Mouse (Mus musculus) kidney, embryonic 14.5 days (tissue): ENCODE measurements around the gene Cnnm4. TPM values are rescaled to one million over a fixed set of nuclear protein-coding genes. Genes with fewer than 3 reads are reported as not detected.
A peak's percentile ranks its signal among the peaks of the same experiment; 100 is the strongest.

Experiments
- ATAC-seq: fragments of 200-750 bp; cut with Nextera tagmentation; 2 replicates; pipeline ENCODE4 v1.8.0; 2017; ENCODE audit warnings: moderate number of reproducible peaks, mild to moderate bottlenecking, moderate TSS enrichment, moderate library complexity; ENCODE audit not compliant: low FRiP score, low TSS enrichment
- H3K27ac ChIP-seq: fragments of 300-500 bp; sonication (generic); 2 replicates; pipeline ENCODE4 v1.5.1; 2014; ENCODE audit warnings: low read depth, mild to moderate bottlenecking, low read length, moderate library complexity, mixed read lengths
- H3K27me3 ChIP-seq: fragments of 300-500 bp; sonication (generic); 2 replicates; pipeline ENCODE4 v1.6.1; 2014; ENCODE audit warnings: mild to moderate bottlenecking, low read length; ENCODE audit not compliant: control insufficient read depth, insufficient read depth
- H3K36me3 ChIP-seq: fragments of 300-500 bp; sonication (generic); 2 replicates; pipeline ENCODE4 v1.6.1; 2014; ENCODE audit warnings: low read length, mixed read lengths; ENCODE audit not compliant: control insufficient read depth, insufficient read depth
- H3K4me1 ChIP-seq: fragments of 300-500 bp; sonication (generic); 2 replicates; pipeline ENCODE4 v1.6.1; 2014; ENCODE audit warnings: low read length, mixed read lengths; ENCODE audit not compliant: control insufficient read depth, insufficient read depth
- H3K4me2 ChIP-seq: fragments of 300-500 bp; sonication (generic); replicated peaks from 2 replicates; pipeline ENCODE4 v1.6.1; 2014; ENCODE audit warnings: low read depth, mild to moderate bottlenecking, low read length
- H3K4me3 ChIP-seq: fragments of 300-500 bp; sonication (generic); 2 replicates; pipeline ENCODE4 v1.5.1; 2014; ENCODE audit warnings: mild to moderate bottlenecking, low read length
- H3K9ac ChIP-seq: fragments of 300-500 bp; sonication (generic); 2 replicates; pipeline ENCODE4 v1.6.1; 2014; ENCODE audit warnings: low read depth, mild to moderate bottlenecking, low read length, moderate library complexity
- H3K9me3 ChIP-seq: fragments of 300-500 bp; sonication (generic); 2 replicates; pipeline ENCODE4 v1.6.1; 2016; ENCODE audit warnings: low read length; ENCODE audit not compliant: control insufficient read depth
- WGBS: fragments of 180-500 bp; shearing (Covaris S2); extraction: QIAGEN DNeasy Blood & Tissue Kit; methylation state at CpG from one replicate; pipeline ENCODE4 v1.1.7; 2014; 5-methylcytosine and 5-hydroxymethylcytosine counted together
- polyA plus RNA-seq: library from polyadenylated mRNA; unstranded; fragments of >200 nt; fragmentation: Nextera tagmentation; extraction: Ambion mirVana; gene quantifications from 2 replicates; pipeline ENCODE4 v1.2.1, GENCODE M21; 2014

Cnnm4 gene
- polyA plus RNA-seq, 1 experiment from 2014 or later, result 13.1 TPM

GRCm38 (mm10) chr1:36465641-36466160, 5.7 kb upstream of the Cnnm4 start:
- no peak overlapping the region for H3K27ac ChIP-seq
- H3K4me2 ChIP-seq, result no peak overlapping the region
- H3K9me3 ChIP-seq, result no peaks in the 10 kb centered on the region
- H3K4me3 ChIP-seq, result no peak overlapping the region
- H3K9ac ChIP-seq, result no peak overlapping the region
- H3K4me1 ChIP-seq, result no peaks in the 10 kb centered on the region
- 80% methylated on average over 4 of the region's 4 CpGs for WGBS
- no peaks in the 10 kb centered on the region for H3K27me3 ChIP-seq
- no peaks in the 10 kb centered on the region for H3K36me3 ChIP-seq
- ATAC-seq, result no peak

GRCm38 (mm10) chr1:36467446-36467845, 4.0 kb upstream of the Cnnm4 start:
- ATAC-seq, result no peak
- WGBS, result 47% methylated on average over 5 of the region's 5 CpGs

GRCm38 (mm10) chr1:36469811-36470444, 1.5 kb upstream of the Cnnm4 start:
- Histone ChIP-seq H3K27me3 (no peaks in the 10 kb centered on the region), H3K9ac (no peak overlapping the region), H3K4me1 (peaks cover 29% of the 10 kb centered on the region), H3K36me3 (no peaks in the 10 kb centered on the region), H3K27ac (no peak overlapping the region), H3K4me2 (no peak overlapping the region), H3K9me3 (no peaks in the 10 kb centered on the region), H3K4me3 (no peak overlapping the region)
- ATAC-seq, result no peak
- 52% methylated on average over 2 of the region's 2 CpGs for WGBS

More at GRCm38 (mm10) chr1:36467446-36467845, 4.0 kb upstream of the Cnnm4 start:
- Histone ChIP-seq H3K4me3 (no peak overlapping the region), H3K27ac (no peak overlapping the region), H3K9me3 (no peaks in the 10 kb centered on the region), H3K4me2 (no peak overlapping the region), H3K27me3 (no peaks in the 10 kb centered on the region), H3K36me3 (no peaks in the 10 kb centered on the region), H3K9ac (no peak overlapping the region), H3K4me1 (peaks cover 5% of the 10 kb centered on the region; the same call in 1 of the 2 replicates)

- no peaks in the 10 kb centered on the region for H3K36me3 ChIP-seq
- peak overlapping the region; percentile 82 for H3K4me2 ChIP-seq
- no peak overlapping the region; the same call in 1 of the 2 replicates for H3K27ac ChIP-seq
- no peaks in the 10 kb centered on the region for H3K27me3 ChIP-seq
- peak overlapping the region; percentile 66 for H3K9ac ChIP-seq
- 13% methylated on average over 18 of the region's 18 CpGs for WGBS
- H3K4me1 ChIP-seq, result peaks cover 44% of the 10 kb centered on the region
- no peaks in the 10 kb centered on the region for H3K9me3 ChIP-seq
- ATAC-seq, result no peak
- H3K4me3 ChIP-seq, result peak overlapping the region; percentile 72
These were observed 653 bp downstream of the Cnnm4 start for GRCm38 (mm10) chr1:36472106-36472440.

GRCm38 (mm10) chr1:36473211-36473780, 1.9 kb downstream of the Cnnm4 start:
- Histone ChIP-seq H3K4me1 (peaks cover 50% of the 10 kb centered on the region), H3K36me3 (no peaks in the 10 kb centered on the region), H3K9me3 (no peaks in the 10 kb centered on the region), H3K27ac (no peak overlapping the region), H3K9ac (peak overlapping the region; percentile 32; the same call in 1 of the 2 replicates), H3K27me3 (no peaks in the 10 kb centered on the region), H3K4me3 (peak overlapping the region; percentile 9; the same call in 1 of the 2 replicates), H3K4me2 (peak overlapping the region; percentile 82)
- ATAC-seq, result no peak
- 60% methylated on average over 10 of the region's 10 CpGs for WGBS

- WGBS, result 38% methylated on average over 3 of the region's 3 CpGs
- H3K4me2 ChIP-seq, result peak overlapping the region; percentile 82
- no peaks in the 10 kb centered on the region for H3K9me3 ChIP-seq
- H3K4me3 ChIP-seq, result no peak overlapping the region
- H3K4me1 ChIP-seq, result peaks cover 55% of the 10 kb centered on the region
- ATAC-seq, result no peak
- no peak overlapping the region for H3K27ac ChIP-seq
- no peaks in the 10 kb centered on the region for H3K27me3 ChIP-seq
- H3K36me3 ChIP-seq, result no peaks in the 10 kb centered on the region; the same call in 1 of the 2 replicates
- no peak overlapping the region for H3K9ac ChIP-seq
These were observed 3.2 kb downstream of the Cnnm4 start for GRCm38 (mm10) chr1:36474646-36475045.

GRCm38 (mm10) chr1:36475480-36476110, 4.2 kb downstream of the Cnnm4 start:
- Histone ChIP-seq H3K4me1 (peaks cover 62% of the 10 kb centered on the region), H3K9ac (0 out of 2 replicates have a peak overlapping the region, but pooled peaks have one; percentile 13), H3K9me3 (no peaks in the 10 kb centered on the region), H3K4me3 (no peak overlapping the region), H3K36me3 (no peaks in the 10 kb centered on the region; the same call in 1 of the 2 replicates), H3K4me2 (peak overlapping the region; percentile 82; the same call in 1 of the 2 replicates), H3K27me3 (no peaks in the 10 kb centered on the region), H3K27ac (no peak overlapping the region)
- no peak for ATAC-seq
- WGBS, result 49% methylated on average over 8 of the region's 8 CpGs

- no peak overlapping the region for H3K9ac ChIP-seq
- no peak overlapping the region for H3K27ac ChIP-seq
- H3K27me3 ChIP-seq, result no peaks in the 10 kb centered on the region
- no peak for ATAC-seq
- H3K4me2 ChIP-seq, result no peak overlapping the region
- peaks cover 66% of the 10 kb centered on the region for H3K4me1 ChIP-seq
- WGBS, result 83% methylated on average over 7 of the region's 7 CpGs
- H3K9me3 ChIP-seq, result no peaks in the 10 kb centered on the region
- no peaks in the 10 kb centered on the region; the same call in 1 of the 2 replicates for H3K36me3 ChIP-seq
- H3K4me3 ChIP-seq, result no peak overlapping the region
These were observed 5.0 kb downstream of the Cnnm4 start for GRCm38 (mm10) chr1:36476426-36476825.
